Mouse (Mus musculus) G1E (cell line): ENCODE measurements at regions not wholly inside any gene's neighbourhood (a gene's known extent, or its start where the extent isn't known, plus 50 kb on each side); places are given as distances from the start of the nearest gene placed in this dataset.

Source experiments
- CTCF ChIP-seq: IDR thresholded peaks from 2 replicates; pipeline ENCODE4 v1.5.1; 2012; ENCODE audit warnings: low read depth, low read length, inconsistent platforms, mixed read lengths
- GATA2 ChIP-seq: IDR thresholded peaks from 2 replicates; pipeline ENCODE4 v1.6.1; 2012; ENCODE audit warnings: low read depth, low read length, inconsistent platforms, borderline replicate concordance

- TF ChIP-seq GATA2 (no peak), CTCF (no peak)
Measured at GRCm38 (mm10) chr4:64538009-64538408, 491.2 kb upstream of the Tnc start.
